Mouse (Mus musculus) midbrain, embryonic 15.5 days (tissue): ENCODE measurements around the gene Mrpl2. TPM values are rescaled to one million over a fixed set of nuclear protein-coding genes. Genes with fewer than 3 reads are reported as not detected.

ENCODE experiments used
- ATAC-seq: fragments of 200-750 bp; cut with Nextera tagmentation; replicated peaks from 2 replicates; pipeline ENCODE4 v1.8.0; 2017; ENCODE audit warnings: moderate TSS enrichment
- H3K27ac ChIP-seq: fragments of 300-500 bp; sonication (generic); 2 replicates; pipeline ENCODE4 v1.5.1; 2015; ENCODE audit warnings: mild to moderate bottlenecking, inconsistent platforms
- H3K27me3 ChIP-seq: fragments of 300-500 bp; sonication (generic); replicated peaks from 2 replicates; pipeline ENCODE4 v1.6.1; 2015; ENCODE audit warnings: inconsistent platforms
- H3K36me3 ChIP-seq: fragments of 300-500 bp; sonication (generic); replicated peaks from 2 replicates; pipeline ENCODE4 v1.6.1; 2015; ENCODE audit warnings: inconsistent platforms
- H3K4me1 ChIP-seq: fragments of 300-500 bp; sonication (generic); 2 replicates; pipeline ENCODE4 v1.6.1; 2015; ENCODE audit warnings: inconsistent platforms
- H3K4me2 ChIP-seq: fragments of 300-500 bp; sonication (generic); 2 replicates; pipeline ENCODE4 v1.6.1; 2015; ENCODE audit warnings: inconsistent platforms, mild to moderate bottlenecking, moderate library complexity
- H3K4me3 ChIP-seq: fragments of 300-500 bp; sonication (generic); 2 replicates; pipeline ENCODE4 v1.5.1; 2015; ENCODE audit warnings: mild to moderate bottlenecking, inconsistent platforms
- H3K9ac ChIP-seq: fragments of 300-500 bp; sonication (generic); 2 replicates; pipeline ENCODE4 v1.6.1; 2015; ENCODE audit warnings: mild to moderate bottlenecking, inconsistent platforms
- H3K9me3 ChIP-seq: fragments of 300-500 bp; sonication (generic); 2 replicates; pipeline ENCODE4 v1.6.1; 2016; ENCODE audit warnings: inconsistent platforms
- WGBS: fragments of 180-500 bp; shearing (Covaris S2); methylation state at CpG from one replicate; pipeline ENCODE4 v1.1.7; 2015; ENCODE audit warnings: mixed read lengths; 5-methylcytosine and 5-hydroxymethylcytosine counted together
- polyA plus RNA-seq: library from polyadenylated mRNA; unstranded; fragments of >200 nt; fragmentation: Nextera tagmentation; extraction: Ambion mirVana; gene quantifications from 2 replicates; pipeline ENCODE4 v1.2.1, GENCODE M21; 2015

Mrpl2 gene
- polyA plus RNA-seq, 1 experiment from 2014 or later: 74.5 TPM

- peak within 1 kb of the TSS; percentile 72 for H3K4me2 ChIP-seq
- under 1% methylated on average over 67 of the region's 90 CpGs for WGBS
- H3K4me3 ChIP-seq: peak within 1 kb of the TSS; percentile 70
- no peaks in the 10 kb centered on the region for H3K27me3 ChIP-seq
- peaks cover 41% of the 10 kb centered on the region for H3K4me1 ChIP-seq
- H3K27ac ChIP-seq: peak within 1 kb of the TSS; percentile 87
- peaks cover 17% of the 10 kb centered on the region for H3K36me3 ChIP-seq
- H3K9ac ChIP-seq: peak within 1 kb of the TSS; percentile 90
- ATAC-seq: peak; percentile 82
- no peaks in the 10 kb centered on the region for H3K9me3 ChIP-seq
Observed at GRCm38 (mm10) chr17:46628791-46629684, 17.0 kb upstream of the Mrpl2 start, which contains the start of gene Ptk7. Ptk7 (minus strand) TSS chr17:46629504.

GRCm38 (mm10) chr17:46629685-46630441, 16.2 kb upstream of the Mrpl2 start:
- Histone ChIP-seq H3K4me2 (peak overlapping the region; percentile 72), H3K9ac (0 out of 2 replicates have a peak overlapping the region, but pooled peaks have one; percentile 90), H3K9me3 (no peaks in the 10 kb centered on the region), H3K27ac (peak overlapping the region; percentile 87), H3K4me1 (peaks cover 34% of the 10 kb centered on the region), H3K36me3 (peaks cover 17% of the 10 kb centered on the region), H3K4me3 (peak overlapping the region; percentile 70), H3K27me3 (no peaks in the 10 kb centered on the region)
- 17% methylated on average over 12 of the region's 12 CpGs for whole genome bisulfite sequencing
- ATAC-seq: peak; percentile 48

DNA sequence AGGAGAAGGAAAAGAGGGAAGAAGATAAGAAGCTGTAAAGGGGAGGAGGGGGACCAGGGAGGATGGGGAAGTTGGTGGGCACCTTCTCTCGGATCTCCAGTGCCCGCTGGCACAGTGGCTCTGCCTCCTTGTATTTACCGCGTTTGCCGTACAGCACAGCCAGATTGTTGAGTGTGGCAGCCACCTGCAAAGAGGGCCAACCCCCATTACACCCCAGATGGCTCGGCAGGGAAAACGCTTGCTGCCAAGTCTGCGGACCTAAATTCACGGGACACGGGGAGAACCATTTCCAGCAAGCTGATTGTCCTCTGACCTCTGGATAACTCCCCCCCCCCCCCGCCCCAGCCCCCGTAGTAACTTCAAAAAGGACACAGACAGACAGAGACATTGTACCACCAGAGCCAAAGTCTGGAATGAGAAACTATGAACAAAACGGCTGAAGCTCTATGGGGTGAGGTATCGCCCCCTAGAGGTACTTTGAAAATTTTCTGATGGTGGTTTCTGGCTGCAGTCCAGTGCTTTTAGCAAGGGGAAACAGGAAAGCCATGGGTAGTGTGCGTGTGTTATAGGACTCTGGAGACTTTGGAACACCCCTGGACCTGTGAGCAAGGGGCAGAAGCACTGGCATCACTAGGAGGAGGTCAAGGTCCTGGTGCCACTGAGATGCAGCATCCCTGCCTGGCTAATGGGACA, 9.1 kb upstream of the Mrpl2 start:
- no peaks in the 10 kb centered on the region for H3K27me3 ChIP-seq
- peak overlapping the region; percentile 15; the same call in 1 of the 2 replicates for H3K4me2 ChIP-seq
- 22% methylated on average over 15 of the region's 15 CpGs for WGBS
- no peak overlapping the region for H3K9ac ChIP-seq
- H3K36me3 ChIP-seq: peaks cover 34% of the 10 kb centered on the region
- 0 out of 2 replicates have a peak, but pooled peaks cover 2% of the 10 kb centered on the region for H3K4me1 ChIP-seq
- H3K9me3 ChIP-seq: no peaks in the 10 kb centered on the region
- peak; percentile 22; the same call in 1 of the 2 replicates for ATAC-seq
- no peak overlapping the region for H3K4me3 ChIP-seq
- no peak overlapping the region for H3K27ac ChIP-seq

GRCm38 (mm10) chr17:46639929-46640328, 6.1 kb upstream of the Mrpl2 start:
- H3K9ac ChIP-seq: no peak overlapping the region
- H3K9me3 ChIP-seq: no peaks in the 10 kb centered on the region
- no peak overlapping the region for H3K4me2 ChIP-seq
- WGBS: 78% methylated on average over 9 of the region's 9 CpGs
- peaks cover 16% of the 10 kb centered on the region for H3K4me1 ChIP-seq
- no peak overlapping the region for H3K27ac ChIP-seq
- H3K36me3 ChIP-seq: peaks cover 32% of the 10 kb centered on the region
- no peak for ATAC-seq
- no peak overlapping the region for H3K4me3 ChIP-seq
- no peaks in the 10 kb centered on the region for H3K27me3 ChIP-seq

- WGBS: 89% methylated on average over 17 of the region's 17 CpGs
- Histone ChIP-seq H3K27ac (no peak overlapping the region), H3K4me2 (no peak overlapping the region), H3K27me3 (no peaks in the 10 kb centered on the region), H3K9ac (no peak overlapping the region), H3K4me3 (no peak overlapping the region), H3K36me3 (peaks cover 32% of the 10 kb centered on the region), H3K9me3 (no peaks in the 10 kb centered on the region), H3K4me1 (peaks cover 24% of the 10 kb centered on the region)
- no peak for ATAC-seq
Observed at GRCm38 (mm10) chr17:46642060-46642459, 4.0 kb upstream of the Mrpl2 start.

GRCm38 (mm10) chr17:46644152-46644805, 1.8 kb upstream of the Mrpl2 start:
- peaks cover 25% of the 10 kb centered on the region for H3K36me3 ChIP-seq
- H3K27me3 ChIP-seq: no peaks in the 10 kb centered on the region
- H3K4me2 ChIP-seq: peak overlapping the region; percentile 70
- peaks cover 28% of the 10 kb centered on the region for H3K4me1 ChIP-seq
- no peaks in the 10 kb centered on the region for H3K9me3 ChIP-seq
- H3K9ac ChIP-seq: peak overlapping the region; percentile 10; the same call in 1 of the 2 replicates
- no peak for ATAC-seq
- no peak overlapping the region for H3K27ac ChIP-seq
- H3K4me3 ChIP-seq: peak overlapping the region; percentile 72; the same call in 1 of the 2 replicates
- 87% methylated on average over 12 of the region's 12 CpGs for WGBS

GRCm38 (mm10) chr17:46644916-46645475, 1.0 kb upstream of the Mrpl2 start:
- Histone ChIP-seq H3K9ac (peak overlapping the region; percentile 54), H3K27ac (peak overlapping the region; percentile 61), H3K27me3 (no peaks in the 10 kb centered on the region), H3K9me3 (no peaks in the 10 kb centered on the region), H3K4me1 (peaks cover 35% of the 10 kb centered on the region), H3K4me2 (peak overlapping the region; percentile 70), H3K36me3 (peaks cover 18% of the 10 kb centered on the region), H3K4me3 (peak overlapping the region; percentile 72)
- WGBS: 7% methylated on average over 11 of the region's 11 CpGs
- ATAC-seq: no peak

DNA sequence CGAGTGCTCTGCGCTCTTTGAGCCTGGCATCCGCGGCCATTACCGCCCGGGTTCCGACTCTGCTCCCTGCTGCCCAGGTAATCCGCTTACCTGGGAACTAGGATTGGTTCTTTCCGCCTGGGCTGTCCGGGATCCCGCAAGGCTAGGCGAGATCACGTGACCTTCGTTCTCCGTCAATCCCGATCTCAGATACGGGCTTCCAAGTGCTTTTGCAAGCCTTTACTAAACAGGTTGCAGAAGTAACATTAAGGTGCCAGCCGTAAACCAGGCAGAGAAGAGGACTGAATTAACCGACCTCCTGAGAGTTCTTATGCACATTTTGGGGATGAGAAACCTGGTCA, 263 bp downstream of the Mrpl2 start:
- peaks cover 8% of the 10 kb centered on the region for H3K36me3 ChIP-seq
- WGBS: 0% methylated on average over 19 of the region's 19 CpGs
- H3K4me3 ChIP-seq: peak overlapping the region; percentile 72
- peak overlapping the region; percentile 67 for H3K9ac ChIP-seq
- no peaks in the 10 kb centered on the region for H3K9me3 ChIP-seq
- H3K4me1 ChIP-seq: peaks cover 41% of the 10 kb centered on the region
- peak overlapping the region; percentile 66 for H3K4me2 ChIP-seq
- no peaks in the 10 kb centered on the region for H3K27me3 ChIP-seq
- no peak for ATAC-seq
- peak overlapping the region; percentile 90 for H3K27ac ChIP-seq

DNA sequence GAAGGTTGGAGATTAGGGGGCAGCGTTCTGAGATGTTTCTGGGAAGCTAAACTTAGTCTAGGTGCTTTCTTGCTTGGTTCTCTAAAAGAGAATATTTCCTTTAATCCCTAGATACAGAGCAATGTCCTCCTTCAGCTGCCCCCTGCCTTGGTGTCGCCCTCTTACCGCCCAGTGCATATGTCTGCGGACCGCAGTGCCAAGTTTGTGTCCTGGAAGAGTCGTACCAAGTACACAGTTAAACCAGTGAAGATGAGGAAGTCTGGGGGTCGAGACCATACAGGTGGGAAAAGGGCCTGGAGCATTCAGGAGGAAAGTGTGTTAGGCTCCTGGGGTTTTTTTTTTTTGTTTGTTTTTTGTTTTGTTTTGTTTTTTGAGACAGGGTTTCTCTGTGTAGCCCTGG, 1.2 kb downstream of the Mrpl2 start:
- H3K9ac ChIP-seq: no peak overlapping the region
- ATAC-seq: no peak
- H3K27me3 ChIP-seq: no peaks in the 10 kb centered on the region
- H3K36me3 ChIP-seq: peaks cover under 1% of the 10 kb centered on the region; the same call in 1 of the 2 replicates
- H3K27ac ChIP-seq: no peak overlapping the region
- H3K4me3 ChIP-seq: no peak overlapping the region
- peaks cover 51% of the 10 kb centered on the region for H3K4me1 ChIP-seq
- H3K9me3 ChIP-seq: no peaks in the 10 kb centered on the region
- WGBS: 90% methylated on average over 7 of the region's 7 CpGs
- peak overlapping the region; percentile 66; the same call in 1 of the 2 replicates for H3K4me2 ChIP-seq

- H3K4me1 ChIP-seq: peaks cover 59% of the 10 kb centered on the region
- H3K4me3 ChIP-seq: no peak overlapping the region
- no peaks in the 10 kb centered on the region for H3K27me3 ChIP-seq
- H3K36me3 ChIP-seq: peaks cover 11% of the 10 kb centered on the region; the same call in 1 of the 2 replicates
- H3K27ac ChIP-seq: no peak overlapping the region
- H3K9me3 ChIP-seq: no peaks in the 10 kb centered on the region
- no peak for ATAC-seq
- H3K9ac ChIP-seq: no peak overlapping the region
- H3K4me2 ChIP-seq: no peak overlapping the region
- 93% methylated on average over 9 of the region's 9 CpGs for WGBS
Observed at GRCm38 (mm10) chr17:46648436-46648835, 2.4 kb downstream of the Mrpl2 start.

DNA sequence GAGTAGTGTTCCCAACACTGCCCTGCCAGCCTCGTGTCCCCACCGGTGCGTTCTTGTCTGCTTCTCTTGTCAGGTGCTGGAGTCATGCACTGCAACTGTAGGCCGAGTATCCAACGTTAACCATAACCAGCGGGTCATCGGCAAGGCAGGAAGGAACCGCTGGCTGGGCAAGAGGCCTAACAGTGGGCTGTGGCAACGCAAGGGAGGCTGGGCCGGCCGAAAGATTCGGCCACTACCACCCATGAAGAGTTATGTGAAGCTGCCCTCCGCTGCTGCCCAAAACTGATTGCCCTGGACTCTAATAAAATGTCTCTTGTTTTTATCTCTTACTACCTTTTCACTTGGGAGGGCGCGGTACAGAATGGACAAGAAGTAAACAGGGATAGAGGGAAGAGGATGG, 3.8 kb downstream of the Mrpl2 start:
- no peaks in the 10 kb centered on the region for H3K9me3 ChIP-seq
- peaks cover 48% of the 10 kb centered on the region for H3K4me1 ChIP-seq
- H3K27me3 ChIP-seq: no peaks in the 10 kb centered on the region
- ATAC-seq: no peak
- H3K9ac ChIP-seq: peak overlapping the region; percentile 66
- H3K4me2 ChIP-seq: peak overlapping the region; percentile 76
- H3K4me3 ChIP-seq: peak overlapping the region; percentile 53
- WGBS: 32% methylated on average over 15 of the region's 15 CpGs
- peaks cover 22% of the 10 kb centered on the region; the same call in 1 of the 2 replicates for H3K36me3 ChIP-seq
- H3K27ac ChIP-seq: peak overlapping the region; percentile 87
